Mouse (Mus musculus): ENCODE data around the gene Mup9.
"Not testable (repeated sequence)": the region's sequence is repeated elsewhere in the genome, so short reads cannot be mapped to it uniquely, and the experiment has no call there.

The Mup9 gene

GRCm38 (mm10) chr4:60421852-60422251 is at the start of gene Mup9:
Gene Mup9, minus strand, starts transcription at chr4:60421952.
- DNase-seq: not testable (repeated sequence)
